Mouse (Mus musculus): ENCODE data around the gene Rere. TPM values are rescaled to one million over a fixed set of nuclear protein-coding genes. Genes with fewer than 3 reads are reported as not detected.

The Rere gene
- polyA plus RNA-seq, 1 experiment from 2014 or later: 31.4 TPM

GRCm38 (mm10) chr4:150456886-150457285 is 175.4 kb downstream of the Rere start:
- ATAC-seq (ENCODE audit: insufficient number of reproducible peaks, insufficient read depth, low FRiP score, low TSS enrichment, low read depth): no peak
- H3K27ac ChIP-seq: no peak overlapping the region
- WGBS: 70% methylated on average over 2 of the region's 2 CpGs
- no peaks in the 10 kb centered on the region for H3K9me3 ChIP-seq
- H3K36me3 ChIP-seq: no peaks in the 10 kb centered on the region
- H3K27me3 ChIP-seq: no peaks in the 10 kb centered on the region
- H3K4me2 ChIP-seq: no peak overlapping the region
- H3K9ac ChIP-seq (replicated peaks): no peak overlapping the region
- no peak overlapping the region for H3K4me3 ChIP-seq (replicated peaks)
- peaks cover 46% of the 10 kb centered on the region for H3K4me1 ChIP-seq (replicated peaks)

- Histone ChIP-seq H3K27me3 (no peaks in the 10 kb centered on the region), H3K27ac (no peak overlapping the region), H3K4me2 (no peak overlapping the region), H3K4me1 (replicated peaks) (peaks cover 44% of the 10 kb centered on the region), H3K4me3 (replicated peaks) (no peak overlapping the region), H3K9me3 (no peaks in the 10 kb centered on the region), H3K9ac (replicated peaks) (no peak overlapping the region), H3K36me3 (no peaks in the 10 kb centered on the region)
- no peak for ATAC-seq (ENCODE audit: insufficient number of reproducible peaks, insufficient read depth, low FRiP score, low TSS enrichment, low read depth)
- 68% methylated on average over 4 of the region's 4 CpGs for WGBS
Measured at GRCm38 (mm10) chr4:150457353-150457752, 175.9 kb downstream of the Rere start.

GRCm38 (mm10) chr4:150457771-150458170 is 176.3 kb downstream of the Rere start:
- no peaks in the 10 kb centered on the region for H3K9me3 ChIP-seq
- WGBS: 72% methylated on average over 7 of the region's 7 CpGs
- H3K9ac ChIP-seq (replicated peaks): no peak overlapping the region
- no peaks in the 10 kb centered on the region for H3K27me3 ChIP-seq
- H3K4me3 ChIP-seq (replicated peaks): no peak overlapping the region
- no peak overlapping the region for H3K4me2 ChIP-seq
- H3K27ac ChIP-seq: no peak overlapping the region
- H3K36me3 ChIP-seq: no peaks in the 10 kb centered on the region
- ATAC-seq (ENCODE audit: insufficient number of reproducible peaks, insufficient read depth, low FRiP score, low TSS enrichment, low read depth): no peak
- peaks cover 44% of the 10 kb centered on the region for H3K4me1 ChIP-seq (replicated peaks)

- Histone ChIP-seq H3K27me3 (no peaks in the 10 kb centered on the region), H3K4me1 (replicated peaks) (peaks cover 39% of the 10 kb centered on the region), H3K4me2 (no peak overlapping the region), H3K9me3 (no peaks in the 10 kb centered on the region), H3K9ac (replicated peaks) (no peak overlapping the region), H3K27ac (no peak overlapping the region), H3K4me3 (replicated peaks) (no peak overlapping the region), H3K36me3 (no peaks in the 10 kb centered on the region)
- 68% methylated on average over 6 of the region's 6 CpGs for WGBS
- ATAC-seq (ENCODE audit: insufficient number of reproducible peaks, insufficient read depth, low FRiP score, low TSS enrichment, low read depth): no peak
Measured at GRCm38 (mm10) chr4:150459022-150459794, 177.8 kb downstream of the Rere start.

GRCm38 (mm10) chr4:150460451-150460850 is 179.0 kb downstream of the Rere start:
- Histone ChIP-seq H3K4me2 (no peak overlapping the region), H3K4me1 (replicated peaks) (peaks cover 30% of the 10 kb centered on the region), H3K27me3 (no peaks in the 10 kb centered on the region), H3K27ac (no peak overlapping the region), H3K4me3 (replicated peaks) (no peak overlapping the region), H3K36me3 (no peaks in the 10 kb centered on the region), H3K9ac (replicated peaks) (no peak overlapping the region), H3K9me3 (no peaks in the 10 kb centered on the region)
- no peak for ATAC-seq (ENCODE audit: insufficient number of reproducible peaks, insufficient read depth, low FRiP score, low TSS enrichment, low read depth)
- WGBS: 76% methylated on average over 5 of the region's 5 CpGs

- peak overlapping the region; percentile 31; the same call in 1 of the 2 replicates for H3K27ac ChIP-seq
- H3K27me3 ChIP-seq: no peaks in the 10 kb centered on the region
- 43% methylated on average over 5 of the region's 5 CpGs for WGBS
- H3K36me3 ChIP-seq: no peaks in the 10 kb centered on the region
- no peaks in the 10 kb centered on the region for H3K9me3 ChIP-seq
- ATAC-seq (ENCODE audit: insufficient number of reproducible peaks, insufficient read depth, low FRiP score, low TSS enrichment, low read depth): no peak
- H3K9ac ChIP-seq (replicated peaks): no peak overlapping the region
- no peak overlapping the region for H3K4me3 ChIP-seq (replicated peaks)
- peaks cover 30% of the 10 kb centered on the region for H3K4me1 ChIP-seq (replicated peaks)
- H3K4me2 ChIP-seq: no peak overlapping the region
Measured at GRCm38 (mm10) chr4:150461011-150461410, 179.6 kb downstream of the Rere start.

- Histone ChIP-seq H3K4me3 (replicated peaks) (no peak overlapping the region), H3K27ac (peak overlapping the region; percentile 31; the same call in 1 of the 2 replicates), H3K9ac (replicated peaks) (no peak overlapping the region), H3K4me2 (no peak overlapping the region), H3K9me3 (no peaks in the 10 kb centered on the region), H3K4me1 (replicated peaks) (peaks cover 30% of the 10 kb centered on the region), H3K27me3 (no peaks in the 10 kb centered on the region), H3K36me3 (no peaks in the 10 kb centered on the region)
- 51% methylated on average over 6 of the region's 6 CpGs for WGBS
- no peak for ATAC-seq (ENCODE audit: insufficient number of reproducible peaks, insufficient read depth, low FRiP score, low TSS enrichment, low read depth)
Measured at GRCm38 (mm10) chr4:150461427-150462189, 180.2 kb downstream of the Rere start.

GRCm38 (mm10) chr4:150462367-150462766 is 180.9 kb downstream of the Rere start:
- 73% methylated on average over 4 of the region's 4 CpGs for WGBS
- H3K4me2 ChIP-seq: no peak overlapping the region
- no peaks in the 10 kb centered on the region for H3K27me3 ChIP-seq
- H3K4me3 ChIP-seq (replicated peaks): no peak overlapping the region
- no peaks in the 10 kb centered on the region for H3K36me3 ChIP-seq
- 0 out of 2 replicates have a peak overlapping the region, but pooled peaks have one; percentile 29 for H3K27ac ChIP-seq
- H3K9me3 ChIP-seq: no peaks in the 10 kb centered on the region
- no peak overlapping the region for H3K9ac ChIP-seq (replicated peaks)
- ATAC-seq (ENCODE audit: insufficient number of reproducible peaks, insufficient read depth, low FRiP score, low TSS enrichment, low read depth): no peak
- peaks cover 27% of the 10 kb centered on the region for H3K4me1 ChIP-seq (replicated peaks)

GRCm38 (mm10) chr4:150465759-150466158 is 184.3 kb downstream of the Rere start:
- no peak for ATAC-seq (ENCODE audit: insufficient number of reproducible peaks, insufficient read depth, low FRiP score, low TSS enrichment, low read depth)
- WGBS: 56% methylated on average over 4 of the region's 4 CpGs
- H3K36me3 ChIP-seq: peaks cover 23% of the 10 kb centered on the region
- H3K4me3 ChIP-seq (replicated peaks): no peak overlapping the region
- H3K9me3 ChIP-seq: no peaks in the 10 kb centered on the region
- peaks cover 17% of the 10 kb centered on the region for H3K4me1 ChIP-seq (replicated peaks)
- H3K9ac ChIP-seq (replicated peaks): no peak overlapping the region
- no peak overlapping the region for H3K4me2 ChIP-seq
- H3K27me3 ChIP-seq: no peaks in the 10 kb centered on the region
- H3K27ac ChIP-seq: no peak overlapping the region

- WGBS: 91% methylated on average over 10 of the region's 10 CpGs
- Histone ChIP-seq H3K9ac (replicated peaks) (no peak overlapping the region), H3K27me3 (no peaks in the 10 kb centered on the region), H3K4me2 (no peak overlapping the region), H3K36me3 (peaks cover 43% of the 10 kb centered on the region), H3K27ac (0 out of 2 replicates have a peak overlapping the region, but pooled peaks have one; percentile 17), H3K4me1 (replicated peaks) (no peaks in the 10 kb centered on the region), H3K4me3 (replicated peaks) (no peak overlapping the region), H3K9me3 (no peaks in the 10 kb centered on the region)
- no peak for ATAC-seq (ENCODE audit: insufficient number of reproducible peaks, insufficient read depth, low FRiP score, low TSS enrichment, low read depth)
Measured at GRCm38 (mm10) chr4:150469274-150469673, 187.8 kb downstream of the Rere start.

GRCm38 (mm10) chr4:150470674-150471328 is 189.4 kb downstream of the Rere start:
- Histone ChIP-seq H3K36me3 (peaks cover 48% of the 10 kb centered on the region), H3K27ac (no peak overlapping the region), H3K4me3 (replicated peaks) (no peak overlapping the region), H3K9me3 (no peaks in the 10 kb centered on the region), H3K9ac (replicated peaks) (no peak overlapping the region), H3K4me2 (no peak overlapping the region), H3K4me1 (replicated peaks) (no peaks in the 10 kb centered on the region), H3K27me3 (no peaks in the 10 kb centered on the region)
- ATAC-seq (ENCODE audit: insufficient number of reproducible peaks, insufficient read depth, low FRiP score, low TSS enrichment, low read depth): no peak
- WGBS: 93% methylated on average over 4 of the region's 4 CpGs

Data from limb, embryonic 12.5 days (tissue).